In genomic region chr2:155592137-155592853, GRCm38 (mm10) we compare ENCODE assay signal across 8 mouse cellular contexts. TPM values are rescaled to one million over a fixed set of nuclear protein-coding genes. Genes with fewer than 3 reads are reported as not detected.
DNase-seq lines count a peak whose midpoint lies in the region; ATAC-seq and TF ChIP-seq lines count a peak whose summit lies in the region.

Gss (minus strand) TSS chr2:155592810.

- peak within 1 kb of the TSS; percentile 87 for H3K4me3 ChIP-seq in bone marrow, adult 2 months (replicated peaks; ENCODE audit: control insufficient read depth, low read depth, low read length)
- H3K4me3 ChIP-seq in embryonic facial prominence, embryonic 15.5 days (replicated peaks): peak within 1 kb of the TSS; percentile 70
- H3K4me3 ChIP-seq in limb, embryonic 14.5 days (replicated peaks; ENCODE audit: low read length): peak within 1 kb of the TSS; percentile 57
- H3K4me3 ChIP-seq in midbrain, postnatal 0 days (ENCODE audit: low read depth, low read length): peak within 1 kb of the TSS; percentile 59

- H3K36me3 ChIP-seq in embryonic facial prominence, embryonic 15.5 days: no peaks in the 10 kb centered on the region
- no peaks in the 10 kb centered on the region for H3K36me3 ChIP-seq in limb, embryonic 14.5 days (ENCODE audit: control insufficient read depth, insufficient read depth, low read length)
- H3K36me3 ChIP-seq in midbrain, postnatal 0 days (ENCODE audit: insufficient read depth, low read length): no peaks in the 10 kb centered on the region

- no peak for TF ChIP-seq CTCF in bone marrow, adult 2 months (IDR thresholded peaks at IDR 0.05; ENCODE audit: control insufficient read depth, insufficient read depth, low read length)
- TF ChIP-seq CTCF in midbrain, postnatal 0 days (IDR thresholded peaks at IDR 0.05): no peak

- no peaks in the 10 kb centered on the region; the same call in 1 of the 2 replicates for H3K4me1 ChIP-seq in bone marrow, adult 2 months (ENCODE audit: control insufficient read depth, insufficient read depth, low read length)
- peaks cover 10% of the 10 kb centered on the region for H3K4me1 ChIP-seq in embryonic facial prominence, embryonic 15.5 days
- peaks cover 9% of the 10 kb centered on the region for H3K4me1 ChIP-seq in limb, embryonic 14.5 days (ENCODE audit: control insufficient read depth, insufficient read depth, low read length)
- H3K4me1 ChIP-seq in midbrain, postnatal 0 days (ENCODE audit: insufficient read depth, low read length): peaks cover 4% of the 10 kb centered on the region; the same call in 1 of the 2 replicates

- H3K9me3 ChIP-seq in embryonic facial prominence, embryonic 15.5 days (replicated peaks): no peaks in the 10 kb centered on the region
- no peaks in the 10 kb centered on the region for H3K9me3 ChIP-seq in limb, embryonic 14.5 days (ENCODE audit: control insufficient read depth, low read length)
- H3K9me3 ChIP-seq in midbrain, postnatal 0 days (ENCODE audit: low read length): no peaks in the 10 kb centered on the region

- 0 out of 2 replicates have a peak, but pooled peaks have one; percentile 57 for TF ChIP-seq POLR2A in bone marrow, adult 2 months (IDR thresholded peaks at IDR 0.05; ENCODE audit: borderline replicate concordance, control insufficient read depth, low read depth, low read length)
- TF ChIP-seq POLR2A in limb, embryonic 14.5 days (IDR thresholded peaks at IDR 0.05; ENCODE audit: borderline replicate concordance, extremely low read depth, insufficient read depth, insufficient read length): peak; percentile 41; the same call in 1 of the 2 replicates

- no peak within 1 kb of the TSS for H3K27ac ChIP-seq in bone marrow, adult 2 months (ENCODE audit: control insufficient read depth, insufficient read depth, low read depth, low read length, poor library complexity)
- H3K27ac ChIP-seq in embryonic facial prominence, embryonic 15.5 days (replicated peaks): peak within 1 kb of the TSS; percentile 82
- peak within 1 kb of the TSS; percentile 85 for H3K27ac ChIP-seq in limb, embryonic 14.5 days (replicated peaks; ENCODE audit: low read depth, low read length)
- H3K27ac ChIP-seq in midbrain, postnatal 0 days (ENCODE audit: low read depth, low read length): peak within 1 kb of the TSS; percentile 48

- peak; percentile 98 for DNase-seq in 416B (ENCODE audit: low read depth)
- DNase-seq in heart, adult 8-10 months (ENCODE audit: low spot score): peak; percentile 99
- DNase-seq in kidney, adult 9 months: peak; percentile 99
- DNase-seq in limb, embryonic 14.5 days (ENCODE audit: low spot score): peak; percentile 95
- DNase-seq in midbrain, postnatal 0 days (ENCODE audit: low spot score): peak; percentile 96
- DNase-seq in spleen, postnatal 14 days (ENCODE audit: low spot score in 2 of 2): peak; percentile 97 to 98

- H3K27me3 ChIP-seq in embryonic facial prominence, embryonic 15.5 days: no peaks in the 10 kb centered on the region
- no peaks in the 10 kb centered on the region for H3K27me3 ChIP-seq in limb, embryonic 14.5 days (ENCODE audit: control insufficient read depth, insufficient read depth, low read length)
- H3K27me3 ChIP-seq in midbrain, postnatal 0 days (ENCODE audit: insufficient read depth, low read length): no peaks in the 10 kb centered on the region

- H3K4me2 ChIP-seq in embryonic facial prominence, embryonic 15.5 days (replicated peaks): peak within 1 kb of the TSS; percentile 68
- peak within 1 kb of the TSS; percentile 69 for H3K4me2 ChIP-seq in limb, embryonic 14.5 days (replicated peaks; ENCODE audit: low read depth, low read length, severe bottlenecking)
- H3K4me2 ChIP-seq in midbrain, postnatal 0 days (ENCODE audit: low read depth, low read length, poor library complexity, severe bottlenecking): peak within 1 kb of the TSS; percentile 67

- under 1% methylated on average over 53 of the region's 53 CpGs for WGBS in bone marrow, adult 2 months
- WGBS in embryonic facial prominence, embryonic 15.5 days: under 1% methylated on average over 53 of the region's 53 CpGs
- under 1% methylated on average over 53 of the region's 53 CpGs for WGBS in limb, embryonic 14.5 days
- under 1% methylated on average over 53 of the region's 53 CpGs for WGBS in midbrain, postnatal 0 days

- ATAC-seq in embryonic facial prominence, embryonic 15.5 days (ENCODE audit: insufficient number of reproducible peaks, low FRiP score, low TSS enrichment, low read depth): peak; percentile 91
- ATAC-seq in limb, embryonic 14.5 days (ENCODE audit: low FRiP score, low read depth): peak; percentile 96
- ATAC-seq in midbrain, postnatal 0 days (ENCODE audit: low FRiP score): peak; percentile 93

- H3K9ac ChIP-seq in embryonic facial prominence, embryonic 15.5 days: peak within 1 kb of the TSS; percentile 65
- H3K9ac ChIP-seq in limb, embryonic 14.5 days (ENCODE audit: low read depth, low read length, severe bottlenecking): peak within 1 kb of the TSS; percentile 77
- peak within 1 kb of the TSS; percentile 60 for H3K9ac ChIP-seq in midbrain, postnatal 0 days (replicated peaks; ENCODE audit: low read length, poor library complexity, severe bottlenecking)

RNA-seq across cellular contexts. Expression of gene Gss, which starts in this region (rescaled TPM):
- 7.3 and 8.5 TPM in 2 replicates for polyA plus RNA-seq in bone marrow, adult 2 months (2011; ENCODE audit: insufficient read depth, insufficient read length, low replicate concordance, missing spikeins)
- polyA plus RNA-seq in embryonic facial prominence, embryonic 15.5 days (2015; fragmentation: Nextera tagmentation; extraction: Ambion mirVana): 31.0 and 33.0 TPM in 2 replicates
- total RNA-seq in heart, adult 8-10 months (2022): 10 to 100 TPM; 14.2 to 15.6 (median 14.6) TPM
- 16.3 and 21.3 TPM in 2 replicates for polyA plus RNA-seq in limb, embryonic 14.5 days (2012; rRNA removed)
- 24.9 and 28.7 TPM in 2 replicates for polyA plus RNA-seq in limb, embryonic 14.5 days (2014; fragmentation: Nextera tagmentation; extraction: Ambion mirVana)
- 9.2 and 12.9 TPM in 2 replicates for total RNA-seq in midbrain, postnatal 0 days (2014; rRNA removed)
- polyA plus RNA-seq in midbrain, postnatal 0 days (2015; fragmentation: Nextera tagmentation; extraction: Ambion mirVana): 11.6 and 12.1 TPM in 2 replicates
